Mouse (Mus musculus) liver, postnatal 0 days (tissue): ENCODE results near the gene Gfpt2.

Source experiments
- CTCF ChIP-seq: sonication (generic); IDR thresholded peaks from 2 replicates; pipeline ENCODE4 v1.5.1; 2016; ENCODE audit warnings: antibody characterized with exemption, low read depth
- EP300 ChIP-seq: IDR thresholded peaks from 2 replicates; pipeline ENCODE4 v1.6.1; 2016; ENCODE audit warnings: antibody characterized with exemption, low read depth, mild to moderate bottlenecking

GRCm38 (mm10) chr11:49811879-49812278, 17.9 kb downstream of the Gfpt2 start:
- no peak for TF ChIP-seq CTCF
- TF ChIP-seq EP300, result peak; percentile 34; the same call in 1 of the 2 replicates
